Mouse (Mus musculus): ENCODE measurements around the gene Adipor1. TPM values are rescaled to one million over a fixed set of nuclear protein-coding genes. Genes with fewer than 3 reads are reported as not detected.

The Adipor1 gene
- polyA plus RNA-seq, 1 experiment from 2014 or later, result 90.3 TPM

- Histone ChIP-seq H3K27ac (peak within 1 kb of the TSS; percentile 65), H3K36me3 (peaks cover 32% of the 10 kb centered on the region), H3K4me1 (peaks cover 7% of the 10 kb centered on the region), H3K4me3 (peak within 1 kb of the TSS; percentile 52), H3K27me3 (no peaks in the 10 kb centered on the region), H3K9me3 (no peaks in the 10 kb centered on the region), H3K9ac (peak within 1 kb of the TSS; percentile 54), H3K4me2 (peak within 1 kb of the TSS; percentile 76)
- under 1% methylated on average over 43 of the region's 43 CpGs for WGBS
- peak; percentile 100 for ATAC-seq (ENCODE audit: borderline replicate concordance, extremely low read depth, low FRiP score, low TSS enrichment)
Measured at GRCm38 (mm10) chr1:134405509-134406413, 9.4 kb upstream of the Adipor1 start, which contains the start of gene Cyb5r1. Gene Cyb5r1 (plus strand): TSS chr1:134405559.

- H3K4me1 ChIP-seq, result peaks cover 7% of the 10 kb centered on the region
- 0 out of 2 replicates have a peak, but pooled peaks have one; percentile 4 for ATAC-seq (ENCODE audit: borderline replicate concordance, extremely low read depth, low FRiP score, low TSS enrichment)
- H3K9ac ChIP-seq, result peak overlapping the region; percentile 54
- 18% methylated on average over 8 of the region's 8 CpGs for WGBS
- peak overlapping the region; percentile 76 for H3K4me2 ChIP-seq
- peak overlapping the region; percentile 52 for H3K4me3 ChIP-seq
- H3K36me3 ChIP-seq, result peaks cover 37% of the 10 kb centered on the region
- H3K27ac ChIP-seq, result peak overlapping the region; percentile 65
- no peaks in the 10 kb centered on the region for H3K27me3 ChIP-seq
- no peaks in the 10 kb centered on the region for H3K9me3 ChIP-seq
Measured at GRCm38 (mm10) chr1:134406414-134406771, 8.8 kb upstream of the Adipor1 start.

GRCm38 (mm10) chr1:134408080-134408479 is 7.1 kb upstream of the Adipor1 start:
- Histone ChIP-seq H3K4me1 (peaks cover 7% of the 10 kb centered on the region), H3K4me2 (no peak overlapping the region), H3K27me3 (no peaks in the 10 kb centered on the region), H3K27ac (no peak overlapping the region), H3K4me3 (no peak overlapping the region), H3K9me3 (no peaks in the 10 kb centered on the region), H3K36me3 (peaks cover 45% of the 10 kb centered on the region), H3K9ac (no peak overlapping the region)
- 83% methylated on average over 8 of the region's 8 CpGs for WGBS
- no peak for ATAC-seq (ENCODE audit: borderline replicate concordance, extremely low read depth, low FRiP score, low TSS enrichment)

- Histone ChIP-seq H3K4me1 (peaks cover 17% of the 10 kb centered on the region), H3K4me3 (no peak overlapping the region), H3K4me2 (no peak overlapping the region), H3K27me3 (no peaks in the 10 kb centered on the region), H3K9ac (no peak overlapping the region), H3K27ac (no peak overlapping the region), H3K9me3 (no peaks in the 10 kb centered on the region), H3K36me3 (peaks cover 45% of the 10 kb centered on the region)
- no peak for ATAC-seq (ENCODE audit: borderline replicate concordance, extremely low read depth, low FRiP score, low TSS enrichment)
- 92% methylated on average over 9 of the region's 9 CpGs for WGBS
Measured at GRCm38 (mm10) chr1:134411706-134412629, 3.2 kb upstream of the Adipor1 start.

DNA sequence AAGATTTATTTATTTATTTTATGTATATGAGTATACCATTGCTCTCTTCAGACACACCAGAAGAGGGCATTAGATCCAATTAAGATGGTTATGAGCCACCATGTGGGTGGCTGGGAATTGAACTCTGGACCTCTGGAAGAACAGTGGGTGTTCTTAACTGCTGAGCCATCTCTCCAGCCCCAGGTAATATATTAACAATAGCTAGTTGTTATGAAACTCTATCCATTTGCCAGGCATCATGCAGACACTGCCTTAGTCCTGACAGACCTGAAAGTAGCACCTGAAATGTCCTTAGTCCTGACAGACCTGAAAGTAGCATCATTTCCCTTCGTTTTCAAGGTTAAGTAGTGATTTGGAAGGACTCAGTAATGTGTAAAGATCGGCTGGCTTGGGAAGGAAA is 1.1 kb upstream of the Adipor1 start:
- Histone ChIP-seq H3K9ac (no peak overlapping the region), H3K36me3 (peaks cover 29% of the 10 kb centered on the region), H3K4me3 (no peak overlapping the region), H3K4me1 (peaks cover 34% of the 10 kb centered on the region), H3K27ac (peak overlapping the region; percentile 92), H3K9me3 (no peaks in the 10 kb centered on the region), H3K4me2 (peak overlapping the region; percentile 67), H3K27me3 (no peaks in the 10 kb centered on the region)
- ATAC-seq (ENCODE audit: borderline replicate concordance, extremely low read depth, low FRiP score, low TSS enrichment), result no peak
- 22% methylated on average over 2 of the region's 2 CpGs for WGBS

- 11% methylated on average over 11 of the region's 11 CpGs for WGBS
- H3K27me3 ChIP-seq, result no peaks in the 10 kb centered on the region
- ATAC-seq (ENCODE audit: borderline replicate concordance, extremely low read depth, low FRiP score, low TSS enrichment), result peak; percentile 19
- peak overlapping the region; percentile 67 for H3K4me2 ChIP-seq
- H3K4me1 ChIP-seq, result peaks cover 40% of the 10 kb centered on the region
- peak overlapping the region; percentile 20 for H3K9ac ChIP-seq
- peak overlapping the region; percentile 92 for H3K27ac ChIP-seq
- peak overlapping the region; percentile 81 for H3K4me3 ChIP-seq
- H3K9me3 ChIP-seq, result no peaks in the 10 kb centered on the region
- H3K36me3 ChIP-seq, result peaks cover 23% of the 10 kb centered on the region; the same call in 1 of the 2 replicates
Measured at GRCm38 (mm10) chr1:134414501-134415167, 544 bp upstream of the Adipor1 start.

GRCm38 (mm10) chr1:134418414-134418975 is 3.3 kb downstream of the Adipor1 start:
- peaks cover 62% of the 10 kb centered on the region for H3K4me1 ChIP-seq
- H3K27ac ChIP-seq, result no peak overlapping the region
- no peak overlapping the region for H3K4me3 ChIP-seq
- WGBS, result 84% methylated on average over 2 of the region's 2 CpGs
- no peak overlapping the region for H3K9ac ChIP-seq
- H3K4me2 ChIP-seq, result no peak overlapping the region
- H3K27me3 ChIP-seq, result no peaks in the 10 kb centered on the region
- no peaks in the 10 kb centered on the region for H3K9me3 ChIP-seq
- H3K36me3 ChIP-seq, result peaks cover 8% of the 10 kb centered on the region; the same call in 1 of the 2 replicates
- no peak for ATAC-seq (ENCODE audit: borderline replicate concordance, extremely low read depth, low FRiP score, low TSS enrichment)

GRCm38 (mm10) chr1:134419176-134419575 is 4.0 kb downstream of the Adipor1 start:
- WGBS, result 38% methylated on average over 1 of the region's 1 CpGs
- Histone ChIP-seq H3K4me1 (peaks cover 60% of the 10 kb centered on the region), H3K4me3 (no peak overlapping the region), H3K27me3 (no peaks in the 10 kb centered on the region), H3K9me3 (no peaks in the 10 kb centered on the region), H3K4me2 (no peak overlapping the region; the same call in 1 of the 2 replicates), H3K9ac (no peak overlapping the region), H3K27ac (no peak overlapping the region), H3K36me3 (peaks cover 14% of the 10 kb centered on the region; the same call in 1 of the 2 replicates)
- ATAC-seq (ENCODE audit: borderline replicate concordance, extremely low read depth, low FRiP score, low TSS enrichment), result no peak

DNA sequence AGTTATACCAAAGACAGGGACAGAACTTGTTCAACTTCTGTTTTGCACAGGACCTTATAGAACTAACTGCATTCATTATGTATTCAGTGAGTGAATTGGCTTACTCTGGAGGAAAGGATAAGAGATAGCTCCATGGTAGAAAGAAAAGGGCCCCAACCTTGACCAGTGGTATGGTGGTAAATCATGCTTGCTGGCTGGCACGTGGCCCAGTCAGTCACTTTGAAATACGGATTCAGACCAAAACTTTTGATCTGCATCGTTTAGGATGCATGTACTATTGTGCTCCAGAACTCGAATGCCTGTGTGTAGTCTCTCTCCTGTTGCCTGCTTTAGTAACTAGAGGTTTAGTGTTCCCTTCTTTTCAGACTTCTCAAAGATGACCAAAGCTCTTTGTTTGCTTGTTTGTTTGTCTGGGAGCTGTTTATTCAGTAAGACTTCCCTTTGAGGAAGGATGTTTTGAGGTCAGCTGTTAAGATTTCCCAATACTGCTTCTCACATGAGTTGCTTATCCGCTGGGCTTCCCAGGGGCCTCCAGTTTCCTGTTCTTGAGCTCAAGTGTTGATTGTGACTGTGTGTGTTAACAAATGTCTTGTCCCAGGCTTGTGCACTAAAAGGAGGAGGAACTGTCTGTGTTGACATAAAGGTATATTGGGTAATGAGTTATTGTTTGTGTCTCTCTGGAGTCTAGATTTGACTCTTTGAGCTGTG is 4.7 kb downstream of the Adipor1 start:
- H3K27me3 ChIP-seq, result no peaks in the 10 kb centered on the region
- no peaks in the 10 kb centered on the region for H3K9me3 ChIP-seq
- H3K4me3 ChIP-seq, result no peak overlapping the region
- no peak overlapping the region; the same call in 1 of the 2 replicates for H3K4me2 ChIP-seq
- H3K36me3 ChIP-seq, result peaks cover 22% of the 10 kb centered on the region
- WGBS, result 22% methylated on average over 5 of the region's 5 CpGs
- 0 out of 2 replicates have a peak overlapping the region, but pooled peaks have one; percentile 23 for H3K27ac ChIP-seq
- H3K4me1 ChIP-seq, result peaks cover 55% of the 10 kb centered on the region
- no peak for ATAC-seq (ENCODE audit: borderline replicate concordance, extremely low read depth, low FRiP score, low TSS enrichment)
- H3K9ac ChIP-seq, result no peak overlapping the region

DNA sequence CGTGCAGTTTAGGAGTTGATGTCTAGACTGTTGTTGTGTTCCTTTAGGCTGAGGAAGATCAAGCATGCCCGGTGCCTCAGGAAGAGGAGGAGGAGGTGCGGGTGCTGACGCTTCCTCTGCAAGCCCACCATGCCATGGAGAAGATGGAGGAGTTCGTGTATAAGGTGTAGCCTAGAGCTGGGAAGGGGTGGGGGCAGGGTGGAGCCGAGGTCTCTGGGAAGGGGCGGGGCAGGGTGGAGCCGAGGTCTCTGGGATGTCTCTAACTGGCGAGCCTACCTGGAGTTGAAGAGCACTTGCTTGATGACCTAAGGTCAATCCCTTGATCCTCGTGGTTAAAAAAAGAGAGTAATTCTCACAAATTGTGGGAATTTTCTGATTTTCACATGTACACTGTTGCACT is 8.7 kb downstream of the Adipor1 start:
- 53% methylated on average over 10 of the region's 10 CpGs for WGBS
- Histone ChIP-seq H3K9me3 (no peaks in the 10 kb centered on the region), H3K9ac (no peak overlapping the region), H3K4me2 (no peak overlapping the region), H3K27me3 (no peaks in the 10 kb centered on the region), H3K4me1 (peaks cover 30% of the 10 kb centered on the region), H3K27ac (no peak overlapping the region), H3K4me3 (no peak overlapping the region), H3K36me3 (peaks cover 62% of the 10 kb centered on the region)
- ATAC-seq (ENCODE audit: borderline replicate concordance, extremely low read depth, low FRiP score, low TSS enrichment), result no peak

Measured in lung, embryonic 15.5 days (tissue).